Mouse (Mus musculus): ENCODE results near the gene Tmem170b. TPM values are rescaled to one million over a fixed set of nuclear protein-coding genes. Genes with fewer than 3 reads are reported as not detected.

Gene Tmem170b
- polyA plus RNA-seq, 1 experiment: 1.6 TPM

DNA sequence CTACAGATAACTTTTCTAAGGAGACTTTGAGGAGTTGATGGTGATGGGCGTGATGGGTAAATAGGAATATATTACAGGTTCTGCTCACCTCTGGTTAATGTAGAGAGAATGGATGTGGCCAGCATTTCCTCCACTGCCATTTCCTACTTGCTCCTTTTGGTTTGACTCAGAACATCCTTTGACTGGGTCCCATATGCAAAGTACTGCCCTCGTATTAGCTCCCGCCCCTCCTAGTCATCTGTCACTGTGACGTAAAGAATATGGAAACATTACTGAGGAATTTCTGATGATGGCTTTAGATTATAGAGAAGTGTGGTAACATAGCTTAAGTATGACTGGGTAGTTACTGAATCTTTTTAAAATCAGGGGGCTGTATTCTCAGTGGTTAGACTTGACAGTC is 32.4 kb downstream of the Tmem170b start:
- TF ChIP-seq POLR2A (IDR thresholded peaks at IDR 0.05; ENCODE audit: control insufficient read depth, low read depth, low read length) (no peak), CTCF (IDR thresholded peaks at IDR 0.05; ENCODE audit: control insufficient read depth, insufficient read depth, insufficient replicate concordance, low read depth, low read length) (no peak)
- Histone ChIP-seq H3K4me3 (ENCODE audit: control insufficient read depth, low read depth, low read length) (no peak overlapping the region), H3K4me1 (ENCODE audit: control insufficient read depth, insufficient read depth, low read length) (no peaks in the 10 kb centered on the region), H3K27ac (ENCODE audit: control insufficient read depth, insufficient read depth, low read depth, low read length) (no peak overlapping the region), H3K27me3 (ENCODE audit: control insufficient read depth, insufficient read depth, low read length) (no peaks in the 10 kb centered on the region), H3K36me3 (ENCODE audit: control insufficient read depth, insufficient read depth, low read length) (no peaks in the 10 kb centered on the region)

DNA sequence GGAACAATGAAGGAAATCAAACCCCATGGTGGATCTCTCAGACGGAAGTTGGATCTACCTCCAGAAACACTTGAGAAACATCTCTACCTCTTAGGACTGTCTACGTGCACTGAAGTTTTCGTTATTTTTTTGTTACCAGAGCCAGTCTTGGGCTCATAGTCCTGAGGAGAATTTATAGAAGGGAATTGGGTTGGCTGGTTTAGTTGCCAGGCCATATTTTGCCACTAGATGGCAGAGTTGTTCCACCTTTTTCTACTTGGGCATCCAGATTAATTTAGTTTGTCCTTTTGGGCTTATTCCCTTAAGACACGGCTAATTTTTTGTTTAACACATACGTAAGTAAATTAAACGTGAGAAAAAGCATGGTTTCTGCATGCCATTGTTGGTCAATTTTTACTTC is 37.1 kb downstream of the Tmem170b start:
- H3K4me1 ChIP-seq (ENCODE audit: control insufficient read depth, insufficient read depth, low read length): no peaks in the 10 kb centered on the region
- H3K36me3 ChIP-seq (ENCODE audit: control insufficient read depth, insufficient read depth, low read length): no peaks in the 10 kb centered on the region
- H3K27me3 ChIP-seq (ENCODE audit: control insufficient read depth, insufficient read depth, low read length): no peaks in the 10 kb centered on the region
- no peak for TF ChIP-seq POLR2A (IDR thresholded peaks at IDR 0.05; ENCODE audit: control insufficient read depth, low read depth, low read length)
- no peak for TF ChIP-seq CTCF (IDR thresholded peaks at IDR 0.05; ENCODE audit: control insufficient read depth, insufficient read depth, insufficient replicate concordance, low read depth, low read length)
- H3K27ac ChIP-seq (ENCODE audit: control insufficient read depth, insufficient read depth, low read depth, low read length): no peak overlapping the region
- no peak overlapping the region for H3K4me3 ChIP-seq (ENCODE audit: control insufficient read depth, low read depth, low read length)

DNA sequence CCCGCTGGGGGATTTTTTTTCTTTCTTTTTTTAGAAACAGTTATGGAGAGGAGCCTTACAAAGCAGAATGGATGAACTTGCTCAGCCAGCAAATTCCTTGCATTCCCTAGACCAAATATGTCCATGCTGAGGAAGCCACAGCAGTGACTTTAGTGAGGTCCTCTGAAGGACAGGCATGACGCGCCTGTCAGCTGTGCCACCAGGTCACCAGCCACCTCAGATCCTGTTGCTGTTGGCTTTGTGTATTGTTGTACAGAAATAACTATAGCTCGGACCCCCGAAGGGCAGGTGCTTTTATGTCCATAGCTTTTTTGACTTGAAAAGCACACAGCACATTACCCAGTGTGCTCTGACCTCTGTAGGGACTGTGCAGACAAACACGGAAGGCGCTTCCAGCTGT is 38.1 kb downstream of the Tmem170b start:
- no peaks in the 10 kb centered on the region for H3K4me1 ChIP-seq (ENCODE audit: control insufficient read depth, insufficient read depth, low read length)
- no peak overlapping the region for H3K27ac ChIP-seq (ENCODE audit: control insufficient read depth, insufficient read depth, low read depth, low read length)
- no peaks in the 10 kb centered on the region for H3K27me3 ChIP-seq (ENCODE audit: control insufficient read depth, insufficient read depth, low read length)
- no peak overlapping the region for H3K4me3 ChIP-seq (ENCODE audit: control insufficient read depth, low read depth, low read length)
- TF ChIP-seq POLR2A (IDR thresholded peaks at IDR 0.05; ENCODE audit: control insufficient read depth, low read depth, low read length) (no peak), CTCF (IDR thresholded peaks at IDR 0.05; ENCODE audit: control insufficient read depth, insufficient read depth, insufficient replicate concordance, low read depth, low read length) (no peak)
- no peaks in the 10 kb centered on the region for H3K36me3 ChIP-seq (ENCODE audit: control insufficient read depth, insufficient read depth, low read length)

DNA sequence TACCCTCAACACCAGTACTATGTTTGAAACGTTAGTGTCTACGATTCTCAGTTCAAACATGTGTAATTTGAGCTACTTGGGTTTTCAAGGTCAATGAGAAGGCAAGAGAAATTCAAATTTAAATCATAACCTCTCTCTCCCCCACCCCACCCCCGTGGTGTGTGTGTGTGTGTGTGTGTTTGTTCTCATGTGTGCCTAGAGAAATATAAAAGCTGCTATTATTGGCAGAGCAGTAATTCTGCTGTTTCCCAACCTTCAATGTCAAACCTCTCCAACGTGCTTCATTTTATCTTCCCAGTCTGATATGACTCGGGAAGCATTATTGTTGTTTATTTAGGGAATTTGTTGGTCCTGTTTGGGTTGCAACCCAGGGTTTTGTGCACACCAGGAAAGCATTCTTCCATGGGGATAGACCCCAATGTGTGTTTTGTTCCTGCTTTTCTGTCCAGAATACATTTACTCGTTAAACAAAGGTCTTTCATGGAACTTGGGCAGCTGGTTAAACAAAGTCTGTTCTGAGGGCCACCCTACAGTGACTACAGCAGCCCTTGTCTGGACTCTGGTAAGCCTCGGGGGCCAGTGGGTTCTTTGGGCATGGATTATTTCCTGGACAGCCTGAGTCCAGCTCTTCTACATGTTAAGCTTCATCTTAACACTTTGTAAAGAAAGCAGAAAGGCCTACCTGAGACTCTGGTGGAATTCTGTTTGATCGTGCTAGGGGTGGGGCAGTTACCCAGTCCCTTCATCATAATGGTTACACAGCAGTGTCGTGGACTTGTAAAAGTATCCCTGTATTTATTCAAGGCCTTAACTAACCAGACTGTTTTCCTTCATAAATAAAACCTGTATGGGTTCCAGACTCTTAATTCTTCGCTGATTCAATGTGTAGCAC is 39.1 kb downstream of the Tmem170b start:
- H3K4me3 ChIP-seq (ENCODE audit: control insufficient read depth, low read depth, low read length): no peak overlapping the region
- no peaks in the 10 kb centered on the region for H3K27me3 ChIP-seq (ENCODE audit: control insufficient read depth, insufficient read depth, low read length)
- H3K36me3 ChIP-seq (ENCODE audit: control insufficient read depth, insufficient read depth, low read length): no peaks in the 10 kb centered on the region
- H3K27ac ChIP-seq (ENCODE audit: control insufficient read depth, insufficient read depth, low read depth, low read length): no peak overlapping the region
- H3K4me1 ChIP-seq (ENCODE audit: control insufficient read depth, insufficient read depth, low read length): no peaks in the 10 kb centered on the region
- no peak for TF ChIP-seq POLR2A (IDR thresholded peaks at IDR 0.05; ENCODE audit: control insufficient read depth, low read depth, low read length)
- TF ChIP-seq CTCF (IDR thresholded peaks at IDR 0.05; ENCODE audit: control insufficient read depth, insufficient read depth, insufficient replicate concordance, low read depth, low read length): no peak

DNA sequence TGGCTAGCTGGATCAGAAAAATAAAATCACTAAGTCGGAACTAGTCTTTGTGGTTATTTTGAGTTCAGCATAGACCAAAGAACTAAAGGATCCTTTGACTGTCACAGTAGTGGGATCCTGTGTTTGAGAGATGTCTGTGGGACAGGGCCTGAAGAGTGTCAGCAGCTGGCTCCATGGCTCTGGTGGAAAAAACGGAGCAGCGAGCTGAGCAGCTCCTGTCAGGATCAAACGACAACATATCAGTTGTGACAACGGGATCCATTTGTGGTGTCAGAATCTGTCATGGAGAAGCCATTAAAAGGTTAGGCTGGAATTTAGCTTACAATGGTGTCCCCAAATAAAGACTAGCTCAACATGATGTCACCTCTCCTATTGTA is 39.8 kb downstream of the Tmem170b start:
- H3K27ac ChIP-seq (ENCODE audit: control insufficient read depth, insufficient read depth, low read depth, low read length): no peak overlapping the region
- TF ChIP-seq POLR2A (IDR thresholded peaks at IDR 0.05; ENCODE audit: control insufficient read depth, low read depth, low read length) (no peak), CTCF (IDR thresholded peaks at IDR 0.05; ENCODE audit: control insufficient read depth, insufficient read depth, insufficient replicate concordance, low read depth, low read length) (no peak)
- no peaks in the 10 kb centered on the region for H3K27me3 ChIP-seq (ENCODE audit: control insufficient read depth, insufficient read depth, low read length)
- no peaks in the 10 kb centered on the region for H3K36me3 ChIP-seq (ENCODE audit: control insufficient read depth, insufficient read depth, low read length)
- no peaks in the 10 kb centered on the region for H3K4me1 ChIP-seq (ENCODE audit: control insufficient read depth, insufficient read depth, low read length)
- H3K4me3 ChIP-seq (ENCODE audit: control insufficient read depth, low read depth, low read length): no peak overlapping the region

DNA sequence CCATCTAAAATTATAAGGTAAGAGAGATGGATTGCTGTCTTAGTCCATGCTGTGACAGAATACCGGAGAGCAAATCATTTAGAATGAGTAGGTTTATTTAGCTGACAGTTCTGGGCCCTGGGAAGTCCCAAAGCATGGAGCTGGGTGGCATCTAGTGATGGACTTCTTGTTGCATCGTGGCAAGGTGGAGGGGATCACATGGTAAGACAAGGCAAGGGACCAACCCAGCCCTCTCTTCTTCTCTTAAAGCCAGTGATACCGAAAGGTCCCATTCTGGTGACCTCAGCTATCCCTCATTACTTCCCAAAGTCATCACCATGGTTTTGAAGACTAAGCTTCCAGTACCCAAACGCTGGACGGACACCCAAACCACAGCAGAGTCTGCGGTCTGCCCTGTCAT is 42.3 kb downstream of the Tmem170b start:
- H3K36me3 ChIP-seq (ENCODE audit: control insufficient read depth, insufficient read depth, low read length): no peaks in the 10 kb centered on the region
- no peaks in the 10 kb centered on the region for H3K27me3 ChIP-seq (ENCODE audit: control insufficient read depth, insufficient read depth, low read length)
- no peak for TF ChIP-seq POLR2A (IDR thresholded peaks at IDR 0.05; ENCODE audit: control insufficient read depth, low read depth, low read length)
- no peak for TF ChIP-seq CTCF (IDR thresholded peaks at IDR 0.05; ENCODE audit: control insufficient read depth, insufficient read depth, insufficient replicate concordance, low read depth, low read length)
- H3K4me1 ChIP-seq (ENCODE audit: control insufficient read depth, insufficient read depth, low read length): no peaks in the 10 kb centered on the region
- H3K27ac ChIP-seq (ENCODE audit: control insufficient read depth, insufficient read depth, low read depth, low read length): no peak overlapping the region
- H3K4me3 ChIP-seq (ENCODE audit: control insufficient read depth, low read depth, low read length): no peak overlapping the region

DNA sequence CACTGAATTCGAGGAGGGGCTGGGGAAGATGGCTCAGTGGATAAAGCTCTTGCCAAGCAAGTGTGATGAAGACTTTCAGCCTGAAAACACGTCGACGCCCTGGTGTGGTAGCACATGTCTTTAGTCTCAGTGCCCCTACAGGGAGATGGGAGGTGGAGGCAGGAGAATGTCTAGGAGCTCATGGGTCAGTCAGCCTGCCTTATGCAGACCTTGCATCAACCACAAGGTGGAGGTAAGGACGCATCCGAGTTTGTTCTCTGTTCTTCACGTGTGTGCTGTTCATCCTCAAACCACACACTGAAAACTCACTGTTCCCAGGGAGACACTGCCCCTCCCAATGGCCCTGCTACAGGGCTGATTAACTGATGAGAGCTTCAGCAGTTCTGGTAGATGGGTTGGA is 45.0 kb downstream of the Tmem170b start:
- no peak overlapping the region for H3K27ac ChIP-seq (ENCODE audit: control insufficient read depth, insufficient read depth, low read depth, low read length)
- no peaks in the 10 kb centered on the region for H3K4me1 ChIP-seq (ENCODE audit: control insufficient read depth, insufficient read depth, low read length)
- H3K4me3 ChIP-seq (ENCODE audit: control insufficient read depth, low read depth, low read length): no peak overlapping the region
- H3K36me3 ChIP-seq (ENCODE audit: control insufficient read depth, insufficient read depth, low read length): no peaks in the 10 kb centered on the region
- H3K27me3 ChIP-seq (ENCODE audit: control insufficient read depth, insufficient read depth, low read length): no peaks in the 10 kb centered on the region
- TF ChIP-seq POLR2A (IDR thresholded peaks at IDR 0.05; ENCODE audit: control insufficient read depth, low read depth, low read length): no peak
- TF ChIP-seq CTCF (IDR thresholded peaks at IDR 0.05; ENCODE audit: control insufficient read depth, insufficient read depth, insufficient replicate concordance, low read depth, low read length): no peak
